Mouse (Mus musculus) olfactory bulb, adult 2 months (tissue): ENCODE measurements around the gene Ston2.

ENCODE experiments used
- CTCF ChIP-seq: fragments of 200-500 bp; IDR thresholded peaks from 2 replicates; pipeline ENCODE4 v1.5.1; 2012; ENCODE audit warnings: low read depth, mild to moderate bottlenecking, low read length, moderate library complexity; ENCODE audit not compliant: insufficient read depth
- POLR2A ChIP-seq: fragments of 200-500 bp; IDR thresholded peaks from 2 replicates; pipeline ENCODE4 v1.6.1; 2012; ENCODE audit warnings: mild to moderate bottlenecking, low read depth, low read length, moderate library complexity; ENCODE audit not compliant: insufficient read depth

GRCm38 (mm10) chr12:91693566-91693965 is 94.6 kb downstream of the Ston2 start:
- TF ChIP-seq CTCF (no peak), POLR2A (no peak)
